Mouse (Mus musculus) CD4-positive, CD25-positive, alpha-beta regulatory T cell, adult 2 months (primary cell): ENCODE data around the gene Gm49318.

Experiments used
- DNase-seq: peaks from one replicate; pipeline ENCODE4 v3.0.0-alpha.2; 2012; ENCODE audit warnings: low read depth, low spot score

Gene Gm49318

DNA sequence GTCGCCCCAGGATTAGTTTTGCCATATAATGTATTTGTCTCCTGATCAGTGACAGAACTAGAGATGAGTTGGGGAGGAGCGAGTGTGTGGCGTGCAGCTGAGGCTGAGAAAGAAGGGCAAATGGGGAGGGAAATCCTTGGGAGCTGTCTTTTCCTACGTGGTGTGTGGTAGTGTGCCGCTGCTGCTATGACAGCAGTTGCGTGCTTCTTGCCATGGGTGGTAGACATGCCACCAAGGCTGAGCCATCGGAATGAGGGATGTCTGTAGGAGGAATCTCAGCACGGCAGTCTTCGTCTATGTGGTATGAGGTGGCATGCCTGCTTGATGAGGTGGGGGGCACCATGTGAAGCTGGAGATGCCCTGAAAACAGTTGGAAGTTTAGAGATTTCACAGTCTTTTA lies 40.7 kb downstream of the Gm49318 start:
- DNase-seq: no peak

DNA sequence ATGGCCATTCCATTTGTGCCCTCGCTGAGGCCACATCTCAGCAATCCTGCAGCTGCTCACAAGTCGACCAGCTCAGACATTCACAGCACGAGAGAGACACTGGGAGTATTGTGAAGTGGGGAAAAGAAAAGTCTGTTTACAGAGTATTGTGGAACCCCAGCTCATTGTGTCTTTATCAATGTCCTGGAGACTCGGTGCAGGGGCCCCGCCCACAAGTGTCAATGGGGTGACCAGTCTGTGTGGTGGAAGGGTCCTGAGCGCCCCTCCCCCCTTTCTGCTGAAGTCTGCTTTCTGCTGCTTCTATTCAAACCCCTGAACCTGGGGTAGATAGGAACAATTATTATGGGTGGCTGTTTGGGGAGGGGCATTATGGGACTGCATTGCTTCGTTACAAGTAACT lies 42.6 kb downstream of the Gm49318 start:
- DNase-seq: no peak

DNA sequence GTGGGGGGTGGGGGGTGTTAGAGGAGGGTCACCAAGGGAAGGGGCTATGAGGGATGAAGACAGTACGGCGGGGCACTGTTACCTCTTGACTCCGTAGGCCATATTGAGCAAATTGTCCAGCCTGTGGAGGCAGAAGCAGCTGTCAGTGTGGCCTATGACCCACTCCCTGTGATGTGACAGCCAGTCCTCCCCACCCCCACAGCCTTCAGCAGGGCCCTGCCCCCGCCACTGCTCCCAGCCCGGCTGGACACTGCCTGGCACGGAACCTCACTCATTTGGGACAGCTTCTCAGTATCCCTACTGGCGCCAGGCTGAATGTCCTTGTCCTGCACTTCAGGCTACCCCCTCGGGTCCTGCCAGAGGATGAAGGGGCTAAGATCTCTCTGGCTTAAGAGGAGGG lies 46.5 kb downstream of the Gm49318 start:
- DNase-seq: no peak

- no peak for DNase-seq
Observed at GRCm38 (mm10) chr9:22017208-22017825, 53.7 kb downstream of the Gm49318 start.

DNA sequence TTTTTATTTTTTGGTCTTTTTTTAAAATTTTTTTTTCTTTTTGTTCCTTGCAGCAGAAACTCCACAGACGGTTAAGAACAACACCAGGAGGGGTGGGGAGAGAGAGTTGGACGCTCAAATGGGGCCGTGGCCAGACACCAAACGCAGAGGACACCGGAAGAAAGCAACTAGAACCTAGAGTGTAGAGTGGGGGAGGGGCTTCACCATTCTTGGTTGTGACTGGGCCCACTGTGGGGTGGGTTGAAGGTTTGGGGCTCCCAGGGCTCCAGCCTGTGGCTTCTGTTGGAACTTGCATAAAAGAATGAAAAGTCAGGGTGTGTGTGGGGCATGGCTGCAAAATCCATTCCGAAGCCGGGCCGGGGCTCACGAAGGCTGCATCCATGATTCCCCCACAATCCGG lies 54.8 kb downstream of the Gm49318 start:
- no peak for DNase-seq

GRCm38 (mm10) chr9:22012731-22013130 lies 58.3 kb downstream of the Gm49318 start:
- DNase-seq: no peak

DNA sequence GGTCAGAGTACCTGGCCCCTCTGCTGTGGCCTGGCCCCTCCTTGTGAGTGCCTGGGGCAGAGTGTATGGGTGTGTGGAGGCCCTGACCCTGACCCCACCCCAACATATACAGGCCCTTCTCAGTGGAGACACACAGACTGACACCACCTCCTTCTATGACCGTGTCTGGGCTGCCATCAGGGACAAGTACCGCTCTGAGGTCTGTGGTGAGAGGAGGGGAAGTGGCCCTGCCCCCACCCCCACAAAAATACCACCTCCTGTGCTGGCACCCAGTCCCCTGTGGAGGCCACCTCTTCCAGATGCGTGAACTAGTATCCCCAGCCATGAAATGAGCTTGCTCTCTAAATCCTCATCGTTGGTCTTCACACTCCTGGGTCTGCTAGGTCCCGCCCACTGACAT lies 60.0 kb downstream of the Gm49318 start:
- no peak for DNase-seq

DNA sequence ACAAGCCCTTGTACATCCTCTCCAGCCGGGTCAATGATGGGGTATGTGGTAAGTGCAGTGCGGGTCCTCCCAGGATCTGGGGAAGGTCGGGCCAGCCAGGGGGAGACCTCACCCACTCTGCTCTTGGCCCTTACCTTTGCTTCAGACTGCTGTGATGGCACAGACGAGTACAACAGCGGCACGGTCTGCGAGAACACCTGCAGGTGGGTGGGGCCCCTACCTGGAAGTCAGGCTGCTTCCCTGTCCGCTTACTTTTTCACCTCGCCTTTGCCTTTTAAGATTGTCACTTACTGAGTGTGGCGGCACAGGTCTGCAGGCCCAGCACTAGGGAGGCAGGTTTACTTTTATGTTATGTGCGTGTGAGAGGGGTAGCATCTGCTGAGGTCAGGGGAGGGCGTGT lies 66.5 kb downstream of the Gm49318 start:
- no peak for DNase-seq

- peak; percentile 69 for DNase-seq
Observed at GRCm38 (mm10) chr9:22003163-22003554, 67.9 kb downstream of the Gm49318 start.

DNA sequence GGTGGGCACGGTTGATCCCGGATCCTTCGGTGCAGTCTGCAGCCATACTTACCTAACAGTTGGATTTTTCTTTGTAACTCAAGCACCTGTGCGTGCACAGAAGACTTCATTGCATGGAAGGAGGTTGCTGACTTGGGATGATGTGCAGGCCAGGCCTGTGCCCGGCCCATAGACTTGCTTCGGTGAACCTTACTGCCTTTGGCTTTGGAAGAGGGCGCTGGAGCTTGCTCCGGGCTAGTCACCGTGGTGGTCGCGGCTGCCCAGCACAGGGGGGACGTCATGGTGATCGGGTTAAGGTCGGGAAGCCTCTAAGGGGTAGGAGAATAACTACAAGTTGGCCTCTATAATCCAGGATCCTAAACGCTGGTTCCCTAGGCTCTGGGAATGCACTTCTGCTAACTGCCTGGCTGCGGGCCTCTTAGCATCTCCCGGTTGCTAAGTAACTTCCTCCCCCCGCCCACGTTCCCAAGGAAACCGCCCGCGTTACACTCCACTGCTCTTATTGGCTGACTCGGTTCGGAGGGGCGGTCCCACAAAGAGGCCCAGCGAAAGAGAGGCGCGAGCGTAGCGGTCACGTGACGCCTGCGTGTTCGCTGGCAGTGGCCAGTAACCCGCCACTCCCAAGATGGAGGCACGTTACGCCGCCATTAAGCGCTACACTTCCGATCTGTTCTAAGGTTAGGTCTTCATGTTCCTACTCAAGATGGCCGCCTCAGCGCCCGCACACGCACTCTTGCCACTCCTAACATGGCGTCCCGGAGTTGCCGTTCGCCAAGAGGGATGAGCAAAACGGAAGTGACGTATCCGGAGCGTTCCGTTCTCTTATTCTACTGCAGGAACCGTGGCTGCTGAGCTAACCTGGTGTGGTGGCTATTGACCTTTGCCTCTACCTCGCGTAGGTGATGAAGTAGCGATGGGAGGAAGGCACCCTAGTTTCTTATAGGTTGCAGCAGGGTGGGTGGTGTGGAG lies 68.6 kb downstream of the Gm49318 start, which contains the start of the genes Ccdc151 and Prkcsh:
TSS of gene Ccdc151 (minus strand) at position 441 of the 969 bp plus-strand sequence.
TSS of gene Prkcsh (plus strand) at position 613 of the 969 bp plus-strand sequence.
- peak; percentile 100 for DNase-seq

GRCm38 (mm10) chr9:22001633-22002032 lies 69.4 kb downstream of the Gm49318 start:
- DNase-seq: no peak

GRCm38 (mm10) chr9:22000296-22000695 lies 70.8 kb downstream of the Gm49318 start:
- DNase-seq: no peak

- no peak for DNase-seq
Observed at GRCm38 (mm10) chr9:21996178-21996867, 74.7 kb downstream of the Gm49318 start.

- DNase-seq: no peak
Observed at GRCm38 (mm10) chr9:21992227-21992626, 78.8 kb downstream of the Gm49318 start.

DNA sequence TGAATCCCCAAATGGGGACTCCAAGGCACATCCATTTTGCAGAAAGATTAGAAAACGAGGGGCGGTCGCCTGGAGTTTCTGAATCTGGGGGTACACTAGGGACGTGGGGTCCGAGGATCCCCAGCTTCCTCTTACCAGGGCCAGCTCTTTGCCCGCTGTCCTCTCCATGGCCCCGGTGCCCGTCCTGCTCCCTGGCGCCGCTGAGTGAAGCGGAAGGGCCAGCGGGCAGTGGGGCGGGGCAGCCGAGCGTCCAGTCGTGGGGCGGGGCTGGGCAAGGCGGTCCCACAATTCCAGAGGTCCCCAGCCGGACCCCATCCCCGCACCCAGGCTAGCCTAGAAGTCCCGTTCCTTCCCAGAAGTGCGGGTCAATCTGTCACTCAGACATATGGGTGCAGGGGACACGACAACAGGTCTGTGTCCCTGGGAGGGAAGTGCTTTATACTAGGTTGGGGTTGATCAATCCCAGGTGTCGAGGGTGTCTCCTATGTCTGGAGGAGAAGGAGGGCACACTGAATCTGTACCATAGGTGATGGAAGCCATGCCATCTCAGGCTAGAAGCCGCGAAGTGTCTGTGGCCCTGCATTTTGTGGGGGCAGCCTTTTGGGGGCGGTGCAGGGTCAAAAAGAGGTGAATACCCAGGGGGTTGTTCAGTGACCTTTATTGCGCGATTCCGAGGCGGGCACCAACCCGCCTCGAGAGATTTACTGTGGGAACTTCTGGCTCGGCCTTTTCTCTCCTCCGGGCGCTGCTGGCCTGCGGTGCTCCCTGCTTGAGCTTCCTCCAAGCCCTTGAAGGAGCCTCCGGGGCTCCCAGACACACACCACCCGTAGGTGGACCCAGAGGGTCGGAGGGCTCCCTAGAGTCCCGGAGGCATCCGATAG lies 81.6 kb downstream of the Gm49318 start, which contains the start of gene Rgl3:
TSS of gene Rgl3 (minus strand) at position 217 of the 881 bp plus-strand sequence.
- no peak for DNase-seq

DNA sequence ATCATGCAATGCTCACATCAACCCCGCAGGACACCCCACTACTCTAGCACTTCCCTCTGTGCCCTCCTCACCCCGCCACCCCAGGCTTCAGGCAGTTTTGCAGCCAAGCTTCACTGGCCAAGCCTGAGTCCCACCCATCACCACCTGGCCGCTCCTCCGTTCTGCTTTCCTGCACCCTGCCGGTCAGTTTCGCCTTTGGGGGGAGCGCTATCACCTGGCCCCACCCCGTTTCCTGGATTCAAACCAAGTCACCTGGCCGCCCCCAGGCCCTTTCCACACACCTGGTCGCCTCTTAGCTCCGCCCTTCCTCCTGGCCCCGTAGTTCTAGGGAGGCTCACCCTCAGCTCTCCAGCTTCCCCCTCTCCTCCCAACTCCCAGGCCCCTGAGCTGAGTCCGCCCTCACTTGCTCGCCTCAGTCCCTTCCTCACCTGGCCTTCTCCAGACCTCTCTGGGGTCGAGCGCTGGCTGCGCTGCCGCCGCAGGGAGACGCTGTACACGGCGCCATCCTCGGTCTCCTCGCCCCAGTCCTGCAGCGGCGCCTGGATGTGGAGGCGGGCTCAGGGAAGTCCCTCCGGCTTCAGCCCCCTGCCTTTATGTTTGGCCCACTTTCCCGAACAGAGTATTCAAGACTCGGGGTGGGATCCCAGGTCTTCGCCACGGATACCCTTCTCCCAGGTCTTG lies 82.5 kb downstream of the Gm49318 start:
- no peak for DNase-seq

GRCm38 (mm10) chr9:21987592-21988342 lies 83.3 kb downstream of the Gm49318 start:
- DNase-seq: no peak
